Mouse (Mus musculus) kidney, adult 2 months (tissue): ENCODE data around the gene Dpp7.

Experiments
- CTCF ChIP-seq: fragments of 200-500 bp; conservative IDR thresholded peaks from 2 replicates; pipeline ENCODE4 v1.5.1; 2011; ENCODE audit warnings: low read depth, mild to moderate bottlenecking, control low read depth, low read length, moderate library complexity, mixed read lengths; ENCODE audit not compliant: insufficient read depth, insufficient read length
- POLR2A ChIP-seq: fragments of 200-500 bp; IDR thresholded peaks from one replicate; pipeline ENCODE4 v1.6.1; 2011; ENCODE audit warnings: low read depth, low read length, control low read depth

DNA sequence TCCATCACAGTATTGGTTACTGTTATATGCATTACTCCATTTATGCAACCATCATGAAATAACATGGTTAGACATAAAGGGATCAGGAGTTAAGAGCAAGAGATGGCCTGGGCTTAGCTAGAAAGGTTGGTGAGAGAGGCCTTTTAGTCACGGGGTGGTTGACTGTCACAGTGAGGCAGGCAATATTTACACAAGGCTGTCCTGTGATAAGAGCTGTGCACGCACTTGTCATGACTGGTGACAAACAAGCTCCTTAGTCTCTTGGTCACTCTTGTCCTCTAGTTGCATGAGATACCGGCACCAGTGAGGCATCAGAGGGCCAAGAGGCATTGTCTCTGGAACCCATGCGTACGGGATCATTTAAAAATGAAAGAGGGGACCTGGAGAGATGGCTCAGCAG lies 28.3 kb upstream of the Dpp7 start:
- TF ChIP-seq CTCF: no peak
- no peak for TF ChIP-seq POLR2A
